Mouse (Mus musculus): ENCODE measurements around the gene Rnf126. TPM values are rescaled to one million over a fixed set of nuclear protein-coding genes. Genes with fewer than 3 reads are reported as not detected.

Gene Rnf126
- total RNA-seq, 1 experiment = 66.7 TPM

DNA sequence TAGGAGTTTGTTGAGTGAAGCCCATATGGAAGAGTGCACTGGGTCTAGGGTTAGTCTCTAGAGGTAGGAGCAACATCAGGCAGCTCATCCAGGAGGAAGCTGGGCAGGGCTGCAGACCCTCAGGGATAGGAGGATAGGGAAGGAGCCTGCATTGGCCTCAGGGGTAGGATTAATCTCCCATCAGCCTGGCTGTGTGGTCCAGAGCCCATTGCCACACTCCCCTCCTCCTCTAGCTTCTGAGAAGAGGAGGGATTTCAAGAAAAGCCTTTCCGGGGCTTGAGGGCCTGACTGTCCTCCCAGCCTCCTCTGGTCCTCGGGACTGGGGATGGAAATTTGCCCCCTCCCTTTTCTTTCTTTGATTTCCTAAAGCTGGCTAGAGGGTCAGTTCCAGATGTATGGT lies 12.4 kb upstream of the Rnf126 start:
- in situ Hi-C loops (cut with MboI; ENCODE audit: low sequenced_read_pairs in 2 of 2, unreplicated experiment in 2 of 2) = no loop called here
- Histone ChIP-seq H3K4me3 (ENCODE audit: insufficient read depth in 1 of 2, low read depth in 1 of 2, low read length in 2 of 2, poor library complexity in 1 of 2, severe bottlenecking in 1 of 2) (no peak overlapping the region), H3K36me3 (ENCODE audit: control insufficient read depth, insufficient read depth, low read length, poor library complexity, severe bottlenecking) (no peaks in the 10 kb centered on the region), H3K4me1 (ENCODE audit: control insufficient read depth in 2 of 2, insufficient read depth in 2 of 2, low read length in 2 of 2, poor library complexity in 1 of 2) (peaks cover 0 to 21% of the 10 kb centered on the region in 2 experiments; a peak in 2 of 4 replicates), H3K9ac (ENCODE audit: insufficient read depth, low read depth, low read length, poor library complexity, severe bottlenecking) (no peak overlapping the region), H3K27ac (ENCODE audit: insufficient read depth, low read depth, low read length, poor library complexity, severe bottlenecking) (no peak overlapping the region), H3K9me3 (ENCODE audit: control insufficient read depth, insufficient read depth, low read depth, low read length) (no peaks in the 10 kb centered on the region)
- TF ChIP-seq ZNF384 (IDR thresholded peaks at IDR 0.05; ENCODE audit: low read depth, low read length) (no peak), ZC3H11A (IDR thresholded peaks at IDR 0.05; ENCODE audit: borderline replicate concordance, low read depth, low read length) (no peak), MAFK (IDR thresholded peaks at IDR 0.05; ENCODE audit: insufficient read depth, low read depth, low read length) (no peak), CHD2 (IDR thresholded peaks at IDR 0.05; ENCODE audit: low read depth, low read length) (no peak), HCFC1 (IDR thresholded peaks at IDR 0.05; ENCODE audit: borderline replicate concordance, insufficient read depth, low read length) (no peak)
- no peak for DNase-seq (ENCODE audit: low read depth, low spot score)

DNA sequence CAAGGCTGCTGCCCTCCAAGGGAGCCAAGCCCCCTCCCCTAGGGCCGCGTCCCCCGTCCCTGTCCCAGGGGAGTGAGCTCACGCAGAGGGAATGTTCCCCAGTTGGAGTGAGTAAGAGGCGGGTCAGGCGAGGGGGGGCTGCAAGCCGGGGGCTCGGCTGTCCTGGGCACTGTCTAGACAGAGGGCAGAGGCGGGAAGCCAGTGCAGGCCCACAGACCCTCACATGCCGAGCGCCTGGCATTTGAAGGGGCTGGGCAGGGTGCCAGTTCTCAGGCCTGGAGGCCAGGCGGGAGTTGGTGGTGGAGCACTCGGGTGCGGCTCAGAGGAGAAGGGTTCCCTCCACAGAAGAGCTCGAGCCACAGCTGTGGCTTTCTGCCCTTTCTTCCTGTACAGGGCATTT lies 11.3 kb upstream of the Rnf126 start:
- Histone ChIP-seq H3K4me3 (ENCODE audit: insufficient read depth in 1 of 2, low read depth in 1 of 2, low read length in 2 of 2, poor library complexity in 1 of 2, severe bottlenecking in 1 of 2) (peak overlapping the region in 1 of 2 experiments; percentile 20; a peak in 1 of 4 replicates), H3K27ac (ENCODE audit: insufficient read depth, low read depth, low read length, poor library complexity, severe bottlenecking) (no peak overlapping the region), H3K9ac (ENCODE audit: insufficient read depth, low read depth, low read length, poor library complexity, severe bottlenecking) (no peak overlapping the region), H3K4me1 (ENCODE audit: control insufficient read depth in 2 of 2, insufficient read depth in 2 of 2, low read length in 2 of 2, poor library complexity in 1 of 2) (peaks cover 0 to 19% of the 10 kb centered on the region in 2 experiments; a peak in 2 of 4 replicates), H3K9me3 (ENCODE audit: control insufficient read depth, insufficient read depth, low read depth, low read length) (no peaks in the 10 kb centered on the region), H3K36me3 (ENCODE audit: control insufficient read depth, insufficient read depth, low read length, poor library complexity, severe bottlenecking) (no peaks in the 10 kb centered on the region)
- TF ChIP-seq CHD2 (IDR thresholded peaks at IDR 0.05; ENCODE audit: low read depth, low read length) (no peak), MAFK (IDR thresholded peaks at IDR 0.05; ENCODE audit: insufficient read depth, low read depth, low read length) (no peak), ZC3H11A (IDR thresholded peaks at IDR 0.05; ENCODE audit: borderline replicate concordance, low read depth, low read length) (no peak), HCFC1 (IDR thresholded peaks at IDR 0.05; ENCODE audit: borderline replicate concordance, insufficient read depth, low read length) (no peak), ZNF384 (IDR thresholded peaks at IDR 0.05; ENCODE audit: low read depth, low read length) (no peak)
- in situ Hi-C loops (cut with MboI; ENCODE audit: low sequenced_read_pairs in 2 of 2, unreplicated experiment in 2 of 2) = no loop called here
- no peak for DNase-seq (ENCODE audit: low read depth, low spot score)

DNA sequence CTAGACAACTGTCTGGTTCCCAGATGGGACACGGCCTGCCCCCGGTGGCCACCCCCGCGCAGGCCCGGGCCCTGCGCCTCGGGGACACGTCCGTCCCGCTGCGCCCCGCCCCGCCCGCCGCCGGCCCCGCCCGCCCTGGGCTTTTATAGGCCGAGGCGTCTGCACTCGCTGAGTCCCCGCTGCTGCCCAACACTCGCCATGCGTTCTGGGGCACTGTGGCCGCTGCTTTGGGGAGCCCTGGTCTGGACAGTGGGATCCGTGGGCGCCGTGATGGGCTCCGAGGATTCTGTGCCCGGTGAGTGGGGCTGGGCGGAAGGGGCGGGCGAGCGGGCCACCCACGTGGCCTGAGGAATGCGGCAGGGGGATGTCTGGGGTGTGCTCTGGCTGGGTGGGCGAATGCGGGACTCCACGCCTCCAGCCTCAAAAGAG lies 10.4 kb upstream of the Rnf126 start, which contains the start of gene Fstl3:
Gene Fstl3 (plus strand): TSS at position 170 of the 429 bp plus-strand sequence.
- DNase-seq (ENCODE audit: low read depth, low spot score) = no peak
- no peaks in the 10 kb centered on the region for H3K36me3 ChIP-seq (ENCODE audit: control insufficient read depth, insufficient read depth, low read length, poor library complexity, severe bottlenecking)
- H3K4me3 ChIP-seq (ENCODE audit: insufficient read depth in 1 of 2, low read depth in 1 of 2, low read length in 2 of 2, poor library complexity in 1 of 2, severe bottlenecking in 1 of 2) = peak within 1 kb of the TSS; percentile 56 to 59
- TF ChIP-seq ZC3H11A (IDR thresholded peaks at IDR 0.05; ENCODE audit: borderline replicate concordance, low read depth, low read length) (no peak), ZNF384 (IDR thresholded peaks at IDR 0.05; ENCODE audit: low read depth, low read length) (no peak), CHD2 (IDR thresholded peaks at IDR 0.05; ENCODE audit: low read depth, low read length) (no peak), HCFC1 (IDR thresholded peaks at IDR 0.05; ENCODE audit: borderline replicate concordance, insufficient read depth, low read length) (no peak), MAFK (IDR thresholded peaks at IDR 0.05; ENCODE audit: insufficient read depth, low read depth, low read length) (no peak)
- H3K9ac ChIP-seq (ENCODE audit: insufficient read depth, low read depth, low read length, poor library complexity, severe bottlenecking) = no peak within 1 kb of the TSS; the same call in 1 of the 2 replicates
- H3K27ac ChIP-seq (ENCODE audit: insufficient read depth, low read depth, low read length, poor library complexity, severe bottlenecking) = no peak within 1 kb of the TSS
- in situ Hi-C loops (cut with MboI; ENCODE audit: low sequenced_read_pairs in 2 of 2, unreplicated experiment in 2 of 2) = no loop called here
- H3K4me1 ChIP-seq (ENCODE audit: control insufficient read depth in 2 of 2, insufficient read depth in 2 of 2, low read length in 2 of 2, poor library complexity in 1 of 2) = peaks cover 0 to 19% of the 10 kb centered on the region in 2 experiments; a peak in 2 of 4 replicates
- H3K9me3 ChIP-seq (ENCODE audit: control insufficient read depth, insufficient read depth, low read depth, low read length) = no peaks in the 10 kb centered on the region

DNA sequence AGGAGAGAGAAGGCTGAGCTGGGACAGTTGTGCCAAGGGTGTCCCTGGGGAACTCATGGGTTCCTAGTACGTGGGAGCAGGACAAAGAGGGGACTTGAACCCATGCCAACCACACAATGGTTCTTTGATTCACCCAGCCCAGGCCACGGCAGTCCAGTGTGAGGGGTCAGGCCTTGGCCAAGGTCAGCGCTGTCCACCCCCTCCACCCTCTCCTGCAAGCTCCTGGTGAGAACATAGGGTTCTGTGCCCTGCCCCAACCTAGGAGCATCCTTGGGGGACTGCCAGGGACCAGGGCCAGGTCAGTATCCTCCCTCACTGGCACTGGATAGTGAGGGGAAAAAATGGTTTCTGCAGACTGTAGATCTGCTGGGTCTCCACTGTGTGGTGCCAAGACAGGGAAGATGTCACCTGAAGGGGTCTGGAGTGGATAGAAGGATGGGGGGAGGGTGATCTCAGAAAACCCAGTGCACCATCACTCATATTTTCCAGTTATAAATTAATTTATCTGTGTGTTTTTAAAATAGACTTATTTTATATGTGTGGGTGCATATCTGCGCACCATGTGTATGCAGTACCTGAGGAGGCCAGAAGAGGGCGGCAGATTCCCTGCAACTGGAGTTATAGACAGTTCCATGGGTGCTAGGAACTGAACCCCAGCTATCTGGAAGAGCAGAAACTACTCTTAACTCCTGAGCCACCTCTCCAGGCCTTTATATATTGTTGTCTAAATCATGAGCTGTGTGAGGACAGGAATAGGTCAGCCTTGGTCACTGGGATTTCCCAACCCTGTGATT lies 7.9 kb upstream of the Rnf126 start:
- DNase-seq (ENCODE audit: low read depth, low spot score) = no peak
- Histone ChIP-seq H3K36me3 (ENCODE audit: control insufficient read depth, insufficient read depth, low read length, poor library complexity, severe bottlenecking) (no peaks in the 10 kb centered on the region), H3K9me3 (ENCODE audit: control insufficient read depth, insufficient read depth, low read depth, low read length) (no peaks in the 10 kb centered on the region), H3K4me3 (ENCODE audit: insufficient read depth in 1 of 2, low read depth in 1 of 2, low read length in 2 of 2, poor library complexity in 1 of 2, severe bottlenecking in 1 of 2) (no peak overlapping the region), H3K27ac (ENCODE audit: insufficient read depth, low read depth, low read length, poor library complexity, severe bottlenecking) (no peak overlapping the region), H3K9ac (ENCODE audit: insufficient read depth, low read depth, low read length, poor library complexity, severe bottlenecking) (no peak overlapping the region), H3K4me1 (ENCODE audit: control insufficient read depth in 2 of 2, insufficient read depth in 2 of 2, low read length in 2 of 2, poor library complexity in 1 of 2) (peaks cover 0 to 12% of the 10 kb centered on the region in 2 experiments; a peak in 2 of 4 replicates)
- TF ChIP-seq MAFK (IDR thresholded peaks at IDR 0.05; ENCODE audit: insufficient read depth, low read depth, low read length) (no peak), ZC3H11A (IDR thresholded peaks at IDR 0.05; ENCODE audit: borderline replicate concordance, low read depth, low read length) (no peak), HCFC1 (IDR thresholded peaks at IDR 0.05; ENCODE audit: borderline replicate concordance, insufficient read depth, low read length) (no peak), CHD2 (IDR thresholded peaks at IDR 0.05; ENCODE audit: low read depth, low read length) (no peak), ZNF384 (IDR thresholded peaks at IDR 0.05; ENCODE audit: low read depth, low read length) (no peak)
- in situ Hi-C loops (cut with MboI; ENCODE audit: low sequenced_read_pairs in 2 of 2, unreplicated experiment in 2 of 2) = no loop called here

Data from ES-E14 (cell line).